Comparison of ENCODE assay signal across 8 mouse cellular contexts in the genomic region with DNA sequence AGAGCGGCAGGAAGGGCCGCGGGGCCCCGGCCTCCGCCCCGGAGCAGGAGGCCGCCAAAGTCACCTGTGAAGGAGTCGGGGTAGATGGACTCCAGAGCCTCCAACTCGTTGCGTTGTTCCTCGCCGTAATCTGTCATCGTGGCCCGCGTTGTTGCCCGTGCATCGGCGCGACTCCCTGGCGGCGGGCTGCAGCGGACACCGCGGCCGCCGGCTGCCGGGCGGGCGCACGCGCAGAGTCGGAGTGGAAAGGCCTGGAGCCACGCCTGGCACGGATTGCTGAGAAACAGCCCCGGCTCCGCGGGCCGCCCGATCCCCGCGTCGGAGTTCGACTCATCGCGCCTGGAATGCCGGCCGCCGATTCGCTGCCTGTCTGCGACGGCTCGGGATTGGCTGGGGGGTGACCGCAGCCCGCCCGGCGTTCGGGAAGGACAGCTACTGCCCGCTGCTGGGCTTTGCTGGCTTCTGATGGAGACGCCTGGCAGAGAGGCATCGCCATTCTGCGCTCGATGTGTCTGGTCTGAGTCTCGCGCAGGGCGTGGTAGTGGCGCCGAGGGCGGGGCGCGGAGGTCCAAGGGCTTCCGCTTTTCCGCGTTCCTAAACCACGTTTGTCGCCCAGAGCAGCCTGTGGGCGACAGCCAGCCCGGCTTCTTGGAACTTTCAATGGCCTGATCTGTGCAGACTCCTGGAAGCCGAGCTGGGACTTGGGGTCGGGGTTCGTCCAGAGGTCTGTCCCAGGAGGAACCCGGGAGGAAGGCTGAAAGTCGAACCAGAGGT. TPM values are rescaled to one million over a fixed set of nuclear protein-coding genes. Genes with fewer than 3 reads are reported as not detected.
DNase-seq lines count a peak whose midpoint lies in the region; ATAC-seq and TF ChIP-seq lines count a peak whose summit lies in the region.

TSS of gene Rwdd1 (minus strand) at position 323 of the 774 bp plus-strand sequence.

- peak; percentile 97 for ATAC-seq in frontal cortex, adult (ENCODE audit: low TSS enrichment)
- peak; percentile 100 for ATAC-seq in lung, postnatal 0 days

- peak; percentile 52 for TF ChIP-seq CTCF in lung, postnatal 0 days (IDR thresholded peaks at IDR 0.05)

- no peaks in the 10 kb centered on the region for H3K9me3 ChIP-seq in hindbrain, embryonic 10.5 days
- no peaks in the 10 kb centered on the region for H3K9me3 ChIP-seq in lung, postnatal 0 days (ENCODE audit: low read length)

- H3K9ac ChIP-seq in lung, postnatal 0 days (replicated peaks; ENCODE audit: low read depth) = peak within 1 kb of the TSS; percentile 84

- peak within 1 kb of the TSS; percentile 95 for H3K27ac ChIP-seq in hindbrain, embryonic 10.5 days
- H3K27ac ChIP-seq in lung, postnatal 0 days (ENCODE audit: low read length) = peak within 1 kb of the TSS; percentile 96

- peaks cover 19% of the 10 kb centered on the region for H3K4me1 ChIP-seq in hindbrain, embryonic 10.5 days (replicated peaks)
- H3K4me1 ChIP-seq in lung, postnatal 0 days (ENCODE audit: insufficient read depth, low read depth, low read length) = peaks cover 8% of the 10 kb centered on the region; the same call in 1 of the 2 replicates

- peak within 1 kb of the TSS; percentile 69 for H3K4me2 ChIP-seq in lung, postnatal 0 days (replicated peaks; ENCODE audit: low read depth, low read length)

- under 1% methylated on average over 82 of the region's 82 CpGs for WGBS in hindbrain, embryonic 10.5 days
- under 1% methylated on average over 80 of the region's 82 CpGs for WGBS in lung, postnatal 0 days

- H3K27me3 ChIP-seq in hindbrain, embryonic 10.5 days (ENCODE audit: insufficient read depth, poor library complexity, severe bottlenecking) = no peaks in the 10 kb centered on the region
- no peaks in the 10 kb centered on the region for H3K27me3 ChIP-seq in lung, postnatal 0 days (replicated peaks; ENCODE audit: insufficient read depth, low read length)

- TF ChIP-seq EP300 in lung, postnatal 0 days (IDR thresholded peaks at IDR 0.05) = 0 out of 2 replicates have a peak, but pooled peaks have one; percentile 57

- H3K4me3 ChIP-seq in hindbrain, embryonic 10.5 days = peak within 1 kb of the TSS; percentile 93
- H3K4me3 ChIP-seq in lung, postnatal 0 days (ENCODE audit: low read depth, low read length) = peak within 1 kb of the TSS; percentile 87

- H3K36me3 ChIP-seq in hindbrain, embryonic 10.5 days = peaks cover 12% of the 10 kb centered on the region; the same call in 1 of the 2 replicates
- H3K36me3 ChIP-seq in lung, postnatal 0 days (ENCODE audit: insufficient read depth, low read length) = no peaks in the 10 kb centered on the region

- DNase-seq in MN1 (ENCODE audit: low spot score) = peak; percentile 100
- DNase-seq in cerebellum, adult 9-10 months = peak; percentile 97
- DNase-seq in hindbrain, embryonic 10.5 days (ENCODE audit: low spot score) = peak; percentile 99
- peak; percentile 98 for DNase-seq in layer of hippocampus, adult 9-11 months
- DNase-seq in lung, postnatal 0 days (ENCODE audit: low spot score) = peak; percentile 99
- peak; percentile 91 for DNase-seq in ovary, postnatal 14 days (ENCODE audit: low spot score)
- DNase-seq in thymus, postnatal 14 days = peak; percentile 96

RNA-seq across cellular contexts. Expression of gene Rwdd1, which starts in this region (rescaled TPM):
- 126 and 143 TPM in 2 replicates for polyA plus RNA-seq in hindbrain, embryonic 10.5 days (2016; fragmentation: Nextera tagmentation; extraction: Ambion mirVana)
- polyA plus RNA-seq in lung, postnatal 0 days (2015; fragmentation: Nextera tagmentation; extraction: Ambion mirVana) = 95.9 and 96.5 TPM in 2 replicates

Comparison
In these comparisons a context has a peak if more than half of its experiments do, and no peak if none do; other contexts are left out.
1. Peak in every context shown above with its lines: DNase-seq, ATAC-seq, H3K4me3 ChIP-seq and H3K27ac ChIP-seq.